Mouse (Mus musculus): Measurements from ENCODE around the gene C130032M10Rik. TPM values are rescaled to one million over a fixed set of nuclear protein-coding genes. Genes with fewer than 3 reads are reported as not detected.
"Not testable (repeated sequence)": the region's sequence is repeated elsewhere in the genome, so short reads cannot be mapped to it uniquely, and the experiment has no call there.

The C130032M10Rik gene
- polyA plus RNA-seq, 1 experiment from 2014 or later: 0.16 TPM

GRCm38 (mm10) chr9:114509785-114510184, 5.7 kb upstream of the C130032M10Rik start:
- Histone ChIP-seq H3K36me3 (ENCODE audit: insufficient read depth, low read length) (peaks cover 16% of the 10 kb centered on the region), H3K9me3 (replicated peaks; ENCODE audit: low read length) (peaks cover 22% of the 10 kb centered on the region), H3K9ac (ENCODE audit: low read depth, low read length) (no peak overlapping the region), H3K4me1 (replicated peaks; ENCODE audit: insufficient read depth, low read length) (no peaks in the 10 kb centered on the region), H3K27me3 (ENCODE audit: insufficient read depth, low read length) (no peaks in the 10 kb centered on the region), H3K27ac (no peak overlapping the region), H3K4me2 (ENCODE audit: low read length) (no peak overlapping the region), H3K4me3 (replicated peaks; ENCODE audit: low read depth, low read length) (no peak overlapping the region)
- 95% methylated on average over 9 of the region's 9 CpGs for WGBS
- no peak for ATAC-seq (replicated peaks; ENCODE audit: low FRiP score, low read depth)
- DNase-seq (ENCODE audit: low spot score): no peak
- TF ChIP-seq CTCF (IDR thresholded peaks at IDR 0.05; ENCODE audit: low read depth): no peak

- Histone ChIP-seq H3K4me2 (ENCODE audit: low read length) (no peak overlapping the region), H3K9me3 (replicated peaks; ENCODE audit: low read length) (peaks cover 22% of the 10 kb centered on the region), H3K36me3 (ENCODE audit: insufficient read depth, low read length) (peaks cover 16% of the 10 kb centered on the region), H3K27me3 (ENCODE audit: insufficient read depth, low read length) (no peaks in the 10 kb centered on the region), H3K9ac (ENCODE audit: low read depth, low read length) (no peak overlapping the region), H3K4me3 (replicated peaks; ENCODE audit: low read depth, low read length) (no peak overlapping the region), H3K4me1 (replicated peaks; ENCODE audit: insufficient read depth, low read length) (no peaks in the 10 kb centered on the region), H3K27ac (no peak overlapping the region)
- no peak for TF ChIP-seq CTCF (IDR thresholded peaks at IDR 0.05; ENCODE audit: low read depth)
- ATAC-seq (replicated peaks; ENCODE audit: low FRiP score, low read depth) (no peak), DNase-seq (ENCODE audit: low spot score) (no peak)
- 99% methylated on average over 21 of the region's 21 CpGs for WGBS
Measured at GRCm38 (mm10) chr9:114512831-114513230, 2.7 kb upstream of the C130032M10Rik start.

GRCm38 (mm10) chr9:114517924-114518497, 2.5 kb downstream of the C130032M10Rik start:
- H3K36me3 ChIP-seq (ENCODE audit: insufficient read depth, low read length): peaks cover 10% of the 10 kb centered on the region

GRCm38 (mm10) chr9:114518812-114519477, 3.4 kb downstream of the C130032M10Rik start:
- Histone ChIP-seq H3K36me3 (ENCODE audit: insufficient read depth, low read length) (peaks cover under 1% of the 10 kb centered on the region; the same call in 1 of the 2 replicates), H3K27ac (no peak overlapping the region), H3K4me2 (ENCODE audit: low read length) (no peak overlapping the region), H3K4me1 (replicated peaks; ENCODE audit: insufficient read depth, low read length) (no peaks in the 10 kb centered on the region), H3K9me3 (replicated peaks; ENCODE audit: low read length) (peaks cover 2% of the 10 kb centered on the region), H3K9ac (ENCODE audit: low read depth, low read length) (no peak overlapping the region), H3K27me3 (ENCODE audit: insufficient read depth, low read length) (no peaks in the 10 kb centered on the region), H3K4me3 (replicated peaks; ENCODE audit: low read depth, low read length) (no peak overlapping the region)
- WGBS: 47% methylated on average over 9 of the region's 9 CpGs
- ATAC-seq (replicated peaks; ENCODE audit: low FRiP score, low read depth) (0 out of 2 replicates have a peak, but pooled peaks have one; percentile 40), DNase-seq (ENCODE audit: low spot score) (no peak)
- peak; percentile 64 for TF ChIP-seq CTCF (IDR thresholded peaks at IDR 0.05; ENCODE audit: low read depth)

More at GRCm38 (mm10) chr9:114517924-114518497, 2.5 kb downstream of the C130032M10Rik start:
- DNase-seq (ENCODE audit: low spot score) (peak; percentile 33), ATAC-seq (replicated peaks; ENCODE audit: low FRiP score, low read depth) (no peak)
- no peak for TF ChIP-seq CTCF (IDR thresholded peaks at IDR 0.05; ENCODE audit: low read depth)
- no peaks in the 10 kb centered on the region for H3K27me3 ChIP-seq (ENCODE audit: insufficient read depth, low read length)
- H3K9ac ChIP-seq (ENCODE audit: low read depth, low read length): no peak overlapping the region
- peaks cover 11% of the 10 kb centered on the region for H3K9me3 ChIP-seq (replicated peaks; ENCODE audit: low read length)
- no peak overlapping the region for H3K4me2 ChIP-seq (ENCODE audit: low read length)
- H3K4me3 ChIP-seq (replicated peaks; ENCODE audit: low read depth, low read length): no peak overlapping the region
- H3K4me1 ChIP-seq (replicated peaks; ENCODE audit: insufficient read depth, low read length): no peaks in the 10 kb centered on the region
- no peak overlapping the region for H3K27ac ChIP-seq
- 68% methylated on average over 13 of the region's 13 CpGs for WGBS

GRCm38 (mm10) chr9:114520529-114520928, 5.0 kb downstream of the C130032M10Rik start:
- not testable (repeated sequence) for H3K36me3 ChIP-seq (ENCODE audit: insufficient read depth, low read length); DNase-seq (ENCODE audit: low spot score); H3K9me3 ChIP-seq (replicated peaks; ENCODE audit: low read length); H3K4me1 ChIP-seq (replicated peaks; ENCODE audit: insufficient read depth, low read length); H3K4me3 ChIP-seq (replicated peaks; ENCODE audit: low read depth, low read length); H3K4me2 ChIP-seq (ENCODE audit: low read length); H3K9ac ChIP-seq (ENCODE audit: low read depth, low read length); H3K27me3 ChIP-seq (ENCODE audit: insufficient read depth, low read length); ATAC-seq (replicated peaks; ENCODE audit: low FRiP score, low read depth); H3K27ac ChIP-seq
- 67% methylated on average over 4 of the region's 4 CpGs for WGBS

GRCm38 (mm10) chr9:114522041-114522440, 6.5 kb downstream of the C130032M10Rik start:
- TF ChIP-seq CTCF (IDR thresholded peaks at IDR 0.05; ENCODE audit: low read depth): peak; percentile 46
- no peak overlapping the region for H3K4me2 ChIP-seq (ENCODE audit: low read length)
- no peak for ATAC-seq (replicated peaks; ENCODE audit: low FRiP score, low read depth)
- no peak overlapping the region for H3K27ac ChIP-seq
- no peaks in the 10 kb centered on the region for H3K27me3 ChIP-seq (ENCODE audit: insufficient read depth, low read length)
- no peaks in the 10 kb centered on the region for H3K36me3 ChIP-seq (ENCODE audit: insufficient read depth, low read length)
- peaks cover 10% of the 10 kb centered on the region for H3K4me1 ChIP-seq (replicated peaks; ENCODE audit: insufficient read depth, low read length)
- H3K9me3 ChIP-seq (replicated peaks; ENCODE audit: low read length): no peaks in the 10 kb centered on the region
- 66% methylated on average over 5 of the region's 5 CpGs for WGBS
- no peak for DNase-seq (ENCODE audit: low spot score)
- H3K4me3 ChIP-seq (replicated peaks; ENCODE audit: low read depth, low read length): no peak overlapping the region
- no peak overlapping the region for H3K9ac ChIP-seq (ENCODE audit: low read depth, low read length)
